Mouse (Mus musculus) forebrain, postnatal 0 days (tissue): ENCODE measurements around the gene Mag. TPM values are rescaled to one million over a fixed set of nuclear protein-coding genes. Genes with fewer than 3 reads are reported as not detected.
"Not testable (repeated sequence)": the region's sequence is repeated elsewhere in the genome, so short reads cannot be mapped to it uniquely, and the experiment has no call there.

Source experiments
- ATAC-seq: fragments of 200-750 bp; cut with Nextera tagmentation; 2 replicates; pipeline ENCODE4 v1.8.0; 2017; ENCODE audit warnings: mild to moderate bottlenecking, moderate library complexity
- DNase-seq: peaks from one replicate; pipeline ENCODE4 v3.0.0-alpha.2; 2015
- H3K27ac ChIP-seq: fragments of 300-500 bp; sonication (generic); 2 replicates; pipeline ENCODE4 v1.5.1; 2014; ENCODE audit warnings: low read depth, mild to moderate bottlenecking, antibody characterized with exemption, low read length, moderate library complexity, mixed read lengths
- H3K27me3 ChIP-seq: fragments of 300-500 bp; sonication (generic); 2 replicates; pipeline ENCODE4 v1.6.1; 2014; ENCODE audit warnings: mild to moderate bottlenecking, low read length, mixed read lengths; ENCODE audit not compliant: insufficient read depth
- H3K36me3 ChIP-seq: fragments of 300-500 bp; sonication (generic); 2 replicates; pipeline ENCODE4 v1.6.1; 2014; ENCODE audit warnings: mild to moderate bottlenecking, moderate library complexity; ENCODE audit not compliant: insufficient read depth
- H3K4me1 ChIP-seq: fragments of 300-500 bp; sonication (generic); 2 replicates; pipeline ENCODE4 v1.6.1; 2014; ENCODE audit warnings: antibody characterized with exemption; ENCODE audit not compliant: insufficient read depth
- H3K4me2 ChIP-seq: fragments of 300-500 bp; sonication (generic); 2 replicates; pipeline ENCODE4 v1.6.1; 2014; ENCODE audit warnings: low read depth, mild to moderate bottlenecking, moderate library complexity
- H3K4me3 ChIP-seq: fragments of 300-500 bp; sonication (generic); 2 replicates; pipeline ENCODE4 v1.5.1; 2014; ENCODE audit warnings: low read depth, low read length, mixed read lengths
- H3K9ac ChIP-seq: fragments of 300-500 bp; sonication (generic); 2 replicates; pipeline ENCODE4 v1.6.1; 2014; ENCODE audit warnings: mild to moderate bottlenecking
- H3K9me3 ChIP-seq: fragments of 300-500 bp; sonication (generic); 2 replicates; pipeline ENCODE4 v1.6.1; 2016; ENCODE audit warnings: low read length
- CTCF ChIP-seq: sonication (generic); IDR thresholded peaks from 2 replicates; pipeline ENCODE4 v1.5.1; 2016; ENCODE audit warnings: antibody characterized with exemption, control low read depth, low read depth
- WGBS: fragments of 180-500 bp; shearing (Covaris S2); extraction: QIAGEN DNeasy Blood & Tissue Kit; methylation state at CpG from one replicate; pipeline ENCODE4 v1.1.7; 2014; 5-methylcytosine and 5-hydroxymethylcytosine counted together
- polyA plus RNA-seq: library from polyadenylated mRNA; unstranded; fragments of >200 nt; fragmentation: Nextera tagmentation; extraction: Ambion mirVana; gene quantifications from 2 replicates; pipeline ENCODE4 v1.2.1, GENCODE M21; 2015
- total RNA-seq: library from RNA; depleted of rRNA; stranded (reverse); fragments of >200 nt; gene quantifications from 2 replicates; pipeline ENCODE4 v1.2.3, GENCODE M21; 2014

The Mag gene
- total and polyA plus RNA-seq, 2 experiments from 2014 or later, result 2.9 to 3.6 TPM

GRCm38 (mm10) chr7:30924581-30924980 is 9.9 kb upstream of the Mag start, which contains the start of gene Hamp2:
Gene Hamp2 (minus strand): TSS chr7:30924681.
- not testable (repeated sequence) for H3K4me1 ChIP-seq, H3K36me3 ChIP-seq, H3K4me2 ChIP-seq, DNase-seq, H3K27me3 ChIP-seq, H3K27ac ChIP-seq, H3K9me3 ChIP-seq, H3K4me3 ChIP-seq, ATAC-seq, H3K9ac ChIP-seq
- 94% methylated on average over 2 of the region's 2 CpGs for WGBS

GRCm38 (mm10) chr7:30924071-30924470 is 9.4 kb upstream of the Mag start:
- Histone ChIP-seq H3K9ac (no peak overlapping the region), H3K4me3 (no peak overlapping the region), H3K4me2 (no peak overlapping the region), H3K4me1 (no peaks in the 10 kb centered on the region), H3K27ac (no peak overlapping the region), H3K9me3 (no peaks in the 10 kb centered on the region), H3K27me3 (no peaks in the 10 kb centered on the region), H3K36me3 (no peaks in the 10 kb centered on the region)
- DNase-seq (no peak), ATAC-seq (no peak)
- 61% methylated on average over 3 of the region's 3 CpGs for WGBS
- no peak for TF ChIP-seq CTCF

DNA sequence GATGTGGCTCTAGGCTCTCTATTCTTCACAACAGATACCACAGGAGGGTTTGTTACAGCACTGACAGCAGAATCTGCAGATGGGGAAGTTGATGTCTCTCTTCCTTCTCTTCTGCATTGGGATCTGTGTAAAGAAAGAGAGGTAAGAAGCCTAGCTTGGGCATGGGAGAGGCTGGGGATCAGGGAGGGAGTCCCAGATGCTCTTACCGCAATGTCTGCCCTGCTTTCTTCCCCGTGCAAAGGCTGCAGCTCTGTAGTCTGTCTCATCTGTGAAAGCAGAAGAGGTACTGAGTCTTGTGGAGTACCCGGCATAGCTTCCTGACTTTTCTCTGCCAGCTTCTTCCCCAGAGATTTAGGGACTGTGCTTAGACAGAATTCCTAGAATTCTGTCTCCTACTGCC is 7.8 kb upstream of the Mag start:
- not testable (repeated sequence) for H3K27me3 ChIP-seq, H3K9ac ChIP-seq, H3K36me3 ChIP-seq, H3K9me3 ChIP-seq, H3K27ac ChIP-seq, H3K4me3 ChIP-seq, H3K4me2 ChIP-seq, H3K4me1 ChIP-seq, ATAC-seq, DNase-seq
- WGBS, result 54% methylated on average over 3 of the region's 3 CpGs

DNA sequence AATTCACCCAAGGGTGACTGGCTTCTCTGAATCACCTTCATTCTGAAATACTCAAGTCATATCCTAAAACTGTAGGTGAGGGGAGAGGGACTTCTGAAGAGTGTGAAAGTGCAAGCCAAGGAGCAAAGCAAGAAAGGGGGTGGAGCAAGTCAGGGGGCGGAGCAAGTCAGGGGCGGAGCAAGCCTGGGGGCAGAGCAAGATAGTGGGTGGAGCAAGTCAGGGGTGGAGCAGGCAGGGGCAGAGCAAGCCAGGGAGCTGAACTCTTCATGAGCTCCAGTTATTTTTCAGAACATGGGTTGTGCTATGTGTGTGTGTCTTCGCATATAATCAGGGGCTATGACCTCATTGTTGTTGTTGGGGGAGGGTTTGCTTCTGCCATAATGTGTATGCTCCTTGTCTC is 5.5 kb upstream of the Mag start:
- TF ChIP-seq CTCF, result no peak
- 76% methylated on average over 3 of the region's 3 CpGs for WGBS
- DNase-seq, result no peak
- no peaks in the 10 kb centered on the region for H3K4me1 ChIP-seq
- H3K27ac ChIP-seq, result no peak overlapping the region
- no peak overlapping the region for H3K4me2 ChIP-seq
- no peaks in the 10 kb centered on the region for H3K9me3 ChIP-seq
- no peaks in the 10 kb centered on the region for H3K36me3 ChIP-seq
- H3K4me3 ChIP-seq, result no peak overlapping the region
- H3K27me3 ChIP-seq, result no peaks in the 10 kb centered on the region
- no peak for ATAC-seq
- H3K9ac ChIP-seq, result no peak overlapping the region

DNA sequence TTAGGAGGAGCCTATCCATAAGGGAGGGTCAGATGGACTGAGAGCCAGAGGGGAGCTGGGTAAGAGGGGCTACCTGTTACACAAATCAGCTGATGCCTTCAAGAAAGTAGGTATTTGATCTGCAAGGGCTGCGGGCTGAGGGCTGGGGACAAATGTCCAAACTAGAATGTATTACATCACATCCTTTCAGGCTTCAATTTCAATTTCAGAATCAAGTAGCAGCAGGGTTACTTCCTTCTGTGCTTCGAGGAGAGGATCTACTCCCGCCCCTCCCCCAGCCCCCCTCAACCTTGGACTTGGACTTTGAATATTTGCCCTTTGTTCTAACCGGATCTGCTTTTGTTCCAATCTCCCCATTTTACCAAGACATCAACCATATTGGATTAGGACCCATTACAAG is 2.5 kb upstream of the Mag start:
- Histone ChIP-seq H3K4me3 (no peak overlapping the region), H3K36me3 (no peaks in the 10 kb centered on the region), H3K4me1 (no peaks in the 10 kb centered on the region), H3K9me3 (no peaks in the 10 kb centered on the region), H3K27me3 (no peaks in the 10 kb centered on the region), H3K9ac (no peak overlapping the region), H3K27ac (no peak overlapping the region), H3K4me2 (no peak overlapping the region)
- DNase-seq (no peak), ATAC-seq (no peak)
- TF ChIP-seq CTCF, result no peak
- WGBS, result 43% methylated on average over 4 of the region's 4 CpGs

GRCm38 (mm10) chr7:30916713-30917112 is 2.0 kb upstream of the Mag start:
- no peaks in the 10 kb centered on the region for H3K4me1 ChIP-seq
- no peaks in the 10 kb centered on the region for H3K9me3 ChIP-seq
- no peak overlapping the region for H3K27ac ChIP-seq
- H3K27me3 ChIP-seq, result no peaks in the 10 kb centered on the region
- no peaks in the 10 kb centered on the region for H3K36me3 ChIP-seq
- 10% methylated on average over 6 of the region's 6 CpGs for WGBS
- no peak for TF ChIP-seq CTCF
- H3K4me2 ChIP-seq, result no peak overlapping the region
- H3K4me3 ChIP-seq, result no peak overlapping the region
- DNase-seq, result no peak
- ATAC-seq, result no peak
- H3K9ac ChIP-seq, result no peak overlapping the region

DNA sequence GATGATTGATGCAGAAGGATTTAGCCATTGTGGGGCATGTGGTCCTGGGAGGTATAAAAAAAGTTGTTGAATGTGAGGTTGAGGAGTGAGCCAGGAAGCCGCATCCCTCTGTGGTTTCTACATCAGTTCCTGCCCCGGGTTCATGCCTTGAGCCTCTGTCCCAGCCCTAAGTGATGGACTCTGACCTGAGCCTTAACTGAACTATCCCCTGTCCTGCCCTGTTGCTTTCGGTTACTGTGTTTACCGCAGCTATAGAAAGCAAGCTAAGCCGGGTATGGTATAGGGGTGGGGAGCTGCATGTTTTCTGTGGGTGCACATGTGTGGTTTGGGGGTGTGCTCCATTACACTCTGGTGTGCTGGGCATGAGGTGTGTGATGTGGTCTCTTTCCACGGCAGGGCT is 4.9 kb downstream of the Mag start:
- Histone ChIP-seq H3K27me3 (no peaks in the 10 kb centered on the region; the same call in 1 of the 2 replicates), H3K9me3 (no peaks in the 10 kb centered on the region), H3K36me3 (no peaks in the 10 kb centered on the region), H3K4me1 (no peaks in the 10 kb centered on the region; the same call in 1 of the 2 replicates), H3K9ac (no peak overlapping the region), H3K4me2 (no peak overlapping the region), H3K4me3 (no peak overlapping the region), H3K27ac (no peak overlapping the region)
- WGBS, result 80% methylated on average over 6 of the region's 6 CpGs
- DNase-seq (no peak), ATAC-seq (no peak)
- no peak for TF ChIP-seq CTCF

DNA sequence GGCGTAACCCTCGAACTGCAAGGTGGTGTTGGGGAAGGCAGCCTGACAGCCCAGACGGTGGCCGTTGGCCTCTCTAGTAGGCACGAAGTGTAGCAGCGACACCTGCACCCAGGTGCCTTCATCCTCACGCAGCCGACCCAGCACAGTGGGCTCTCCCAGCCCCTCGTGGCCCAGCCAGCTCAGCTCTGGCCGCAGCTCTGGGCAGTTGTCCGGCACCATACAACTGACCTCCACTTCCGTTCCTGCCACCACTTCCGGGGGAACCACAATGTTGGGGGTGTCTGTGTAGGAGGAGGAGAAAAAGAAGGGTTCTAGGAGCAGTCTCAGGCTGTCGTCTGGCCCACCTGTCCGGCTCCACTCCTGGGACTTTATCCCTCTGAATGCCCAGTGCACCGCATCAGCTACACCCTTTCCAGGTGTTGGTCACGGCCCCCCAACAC is 5.7 kb downstream of the Mag start:
- DNase-seq (no peak), ATAC-seq (no peak)
- no peaks in the 10 kb centered on the region for H3K9me3 ChIP-seq
- 24% methylated on average over 17 of the region's 17 CpGs for WGBS
- TF ChIP-seq CTCF, result no peak
- H3K27ac ChIP-seq, result no peak overlapping the region
- peak overlapping the region; percentile 56 for H3K4me2 ChIP-seq
- peak overlapping the region; percentile 26 for H3K4me3 ChIP-seq
- no peaks in the 10 kb centered on the region; the same call in 1 of the 2 replicates for H3K27me3 ChIP-seq
- no peak overlapping the region for H3K9ac ChIP-seq
- H3K4me1 ChIP-seq, result no peaks in the 10 kb centered on the region; the same call in 1 of the 2 replicates
- H3K36me3 ChIP-seq, result no peaks in the 10 kb centered on the region
